ENCODE assay signal across 12 mouse cellular contexts in the genomic region with DNA sequence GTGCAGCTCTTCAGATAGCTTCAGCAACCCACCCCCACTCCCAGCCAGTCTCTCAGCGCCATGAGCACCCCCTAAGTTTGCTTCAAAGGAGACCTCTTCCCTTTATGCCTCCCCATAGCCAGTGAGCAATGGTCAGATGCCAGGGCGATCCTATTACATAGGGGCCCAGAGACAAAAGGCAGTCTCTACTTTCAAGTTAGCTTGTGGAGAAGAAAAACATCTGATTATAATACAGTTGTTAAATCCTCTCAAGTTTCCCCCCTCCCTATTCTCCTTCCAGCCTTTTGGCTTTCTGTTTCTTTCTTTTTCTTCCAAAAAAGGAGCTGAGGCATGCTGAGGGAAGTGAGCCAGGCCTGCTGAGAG.
DNase-seq lines count a peak whose midpoint lies in the region; ATAC-seq and TF ChIP-seq lines count a peak whose summit lies in the region.
"Had no signal": no experiment of that assay in that cellular context is flagged by ENCODE, and none has a peak within 500 bp of the region (broad histone marks: within the 10 kb centered on the region; RNA-seq: fewer than 3 reads in every experiment).

No protein-coding gene starts in this region.

- H3K9me3 ChIP-seq in intestine, embryonic 14.5 days (ENCODE audit: control insufficient read depth, low read length): no peaks in the 10 kb centered on the region
- no peaks in the 10 kb centered on the region for H3K9me3 ChIP-seq in intestine, postnatal 0 days (ENCODE audit: control insufficient read depth)
- no peaks in the 10 kb centered on the region for H3K9me3 ChIP-seq in megakaryocyte, embryonic 14.5 days
- H3K9me3 ChIP-seq in limb, embryonic 12.5 days: no peaks in the 10 kb centered on the region
- no peaks in the 10 kb centered on the region for H3K9me3 ChIP-seq in stomach, postnatal 0 days (ENCODE audit: control insufficient read depth, low read length)
- no peaks in the 10 kb centered on the region for H3K9me3 ChIP-seq in midbrain, embryonic 10.5 days (replicated peaks)
- H3K9me3 ChIP-seq: midbrain, embryonic 15.5 days had no signal

- H3K27ac ChIP-seq in intestine, embryonic 14.5 days (ENCODE audit: low read depth): peak overlapping the region; percentile 40; the same call in 1 of the 2 replicates
- no peak overlapping the region for H3K27ac ChIP-seq in intestine, postnatal 0 days (ENCODE audit: low read depth, low read length)
- H3K27ac ChIP-seq in limb, embryonic 12.5 days: peak overlapping the region; percentile 62; the same call in 1 of the 2 replicates
- H3K27ac ChIP-seq in stomach, postnatal 0 days (replicated peaks): peak overlapping the region; percentile 75
- no peak overlapping the region for H3K27ac ChIP-seq in midbrain, embryonic 10.5 days (replicated peaks)
- H3K27ac ChIP-seq: hindbrain, postnatal 0 days; midbrain, embryonic 15.5 days had no signal

- DNase-seq in intestine, embryonic 14.5 days (ENCODE audit: low spot score): no peak
- no peak for DNase-seq in stomach, postnatal 0 days (ENCODE audit: low spot score)
- DNase-seq in midbrain, embryonic 10.5 days (ENCODE audit: low spot score): no peak
- DNase-seq in embryo, embryonic 10.5 days (ENCODE audit: low spot score): no peak

- ATAC-seq in intestine, embryonic 14.5 days (replicated peaks; ENCODE audit: low FRiP score, low TSS enrichment, low read depth): no peak
- ATAC-seq in intestine, postnatal 0 days: no peak
- no peak for ATAC-seq in megakaryocyte, adult 5-6 weeks (ENCODE audit: poor library complexity, severe bottlenecking)
- no peak for ATAC-seq in limb, embryonic 12.5 days (ENCODE audit: insufficient number of reproducible peaks, insufficient read depth, low FRiP score, low TSS enrichment, low read depth)
- no peak for ATAC-seq in stomach, postnatal 0 days (ENCODE audit: low FRiP score, low TSS enrichment)

- no peaks in the 10 kb centered on the region for H3K36me3 ChIP-seq in intestine, embryonic 14.5 days (ENCODE audit: control insufficient read depth, insufficient read depth, low read length)
- no peaks in the 10 kb centered on the region for H3K36me3 ChIP-seq in intestine, postnatal 0 days (ENCODE audit: control insufficient read depth, insufficient read depth)
- H3K36me3 ChIP-seq in megakaryocyte, embryonic 14.5 days (replicated peaks; ENCODE audit: low read length): peaks cover 100% of the 10 kb centered on the region
- H3K36me3 ChIP-seq in limb, embryonic 12.5 days: no peaks in the 10 kb centered on the region
- H3K36me3 ChIP-seq in stomach, postnatal 0 days (ENCODE audit: control insufficient read depth, insufficient read depth, low read length): no peaks in the 10 kb centered on the region
- H3K36me3 ChIP-seq in midbrain, embryonic 10.5 days: no peaks in the 10 kb centered on the region
- H3K36me3 ChIP-seq: midbrain, embryonic 15.5 days had no signal

- no peak for TF ChIP-seq CTCF in intestine, postnatal 0 days (IDR thresholded peaks at IDR 0.05; ENCODE audit: low read depth)
- TF ChIP-seq CTCF in stomach, postnatal 0 days (IDR thresholded peaks at IDR 0.05; ENCODE audit: low read depth): no peak

- no peak overlapping the region for H3K4me3 ChIP-seq in intestine, embryonic 14.5 days (ENCODE audit: low read depth, low read length)
- no peak overlapping the region for H3K4me3 ChIP-seq in intestine, postnatal 0 days (ENCODE audit: low read depth, low read length)
- H3K4me3 ChIP-seq in megakaryocyte, embryonic 14.5 days (replicated peaks): peak overlapping the region; percentile 57
- no peak overlapping the region for H3K4me3 ChIP-seq in limb, embryonic 12.5 days (replicated peaks)
- no peak overlapping the region for H3K4me3 ChIP-seq in stomach, postnatal 0 days (ENCODE audit: low read depth, low read length)
- H3K4me3 ChIP-seq in midbrain, embryonic 10.5 days: no peak overlapping the region
- H3K4me3 ChIP-seq: erythroblast, embryonic 14.5 days; midbrain, embryonic 15.5 days had no signal

- H3K4me2 ChIP-seq in intestine, embryonic 14.5 days (ENCODE audit: low read length): no peak overlapping the region
- H3K4me2 ChIP-seq in intestine, postnatal 0 days (replicated peaks; ENCODE audit: low read depth): no peak overlapping the region
- no peak overlapping the region for H3K4me2 ChIP-seq in limb, embryonic 12.5 days
- 0 out of 2 replicates have a peak overlapping the region, but pooled peaks have one; percentile 0 for H3K4me2 ChIP-seq in stomach, postnatal 0 days (replicated peaks; ENCODE audit: low read depth)
- H3K4me2 ChIP-seq: heart, embryonic 11.5 days; midbrain, embryonic 15.5 days had no signal

- WGBS in intestine, embryonic 14.5 days: 46% methylated on average over 2 of the region's 2 CpGs
- 56% methylated on average over 2 of the region's 2 CpGs for WGBS in intestine, postnatal 0 days
- WGBS in limb, embryonic 12.5 days: 28% methylated on average over 2 of the region's 2 CpGs
- WGBS in stomach, postnatal 0 days: 36% methylated on average over 2 of the region's 2 CpGs
- 33% methylated on average over 2 of the region's 2 CpGs for whole genome bisulfite sequencing in midbrain, embryonic 10.5 days

- peaks cover 29% of the 10 kb centered on the region for H3K4me1 ChIP-seq in intestine, embryonic 14.5 days (replicated peaks; ENCODE audit: control insufficient read depth, insufficient read depth, low read length)
- H3K4me1 ChIP-seq in intestine, postnatal 0 days (replicated peaks; ENCODE audit: control insufficient read depth, insufficient read depth, low read length): peaks cover 17% of the 10 kb centered on the region; the same call in 1 of the 2 replicates
- H3K4me1 ChIP-seq in megakaryocyte, embryonic 14.5 days: peaks cover 100% of the 10 kb centered on the region
- peaks cover 65% of the 10 kb centered on the region for H3K4me1 ChIP-seq in limb, embryonic 12.5 days (replicated peaks)
- peaks cover 14% of the 10 kb centered on the region for H3K4me1 ChIP-seq in stomach, postnatal 0 days (replicated peaks; ENCODE audit: control insufficient read depth, insufficient read depth)
- peaks cover 19% of the 10 kb centered on the region for H3K4me1 ChIP-seq in midbrain, embryonic 10.5 days

- no peaks in the 10 kb centered on the region for H3K27me3 ChIP-seq in intestine, embryonic 14.5 days (replicated peaks; ENCODE audit: control insufficient read depth, insufficient read depth, low read length)
- no peaks in the 10 kb centered on the region for H3K27me3 ChIP-seq in intestine, postnatal 0 days (replicated peaks; ENCODE audit: control insufficient read depth, insufficient read depth, low read length)
- no peaks in the 10 kb centered on the region for H3K27me3 ChIP-seq in megakaryocyte, embryonic 14.5 days (replicated peaks)
- no peaks in the 10 kb centered on the region for H3K27me3 ChIP-seq in limb, embryonic 12.5 days
- no peaks in the 10 kb centered on the region for H3K27me3 ChIP-seq in stomach, postnatal 0 days (ENCODE audit: control insufficient read depth, insufficient read depth, low read length)
- peaks cover 5% of the 10 kb centered on the region; the same call in 1 of the 2 replicates for H3K27me3 ChIP-seq in midbrain, embryonic 10.5 days (ENCODE audit: low read depth, poor library complexity, severe bottlenecking)
- H3K27me3 ChIP-seq: midbrain, embryonic 15.5 days had no signal

- no peak for TF ChIP-seq EP300 in stomach, postnatal 0 days (optimal IDR thresholded peaks at IDR 0.05)

- no peak overlapping the region for H3K9ac ChIP-seq in intestine, embryonic 14.5 days (ENCODE audit: low read length)
- H3K9ac ChIP-seq in intestine, postnatal 0 days (ENCODE audit: low read depth, low read length): no peak overlapping the region
- H3K9ac ChIP-seq in limb, embryonic 12.5 days (replicated peaks): no peak overlapping the region
- H3K9ac ChIP-seq in stomach, postnatal 0 days (ENCODE audit: low read length): no peak overlapping the region
- H3K9ac ChIP-seq: midbrain, embryonic 15.5 days had no signal

Comparison
In these comparisons a context has a peak if more than half of its experiments do, and no peak if none do; other contexts are left out.
1. H3K27ac ChIP-seq: peak in intestine, embryonic 14.5 days (single experiment), limb, embryonic 12.5 days (single experiment) and stomach, postnatal 0 days (single experiment); none in intestine, postnatal 0 days (single experiment) and midbrain, embryonic 10.5 days (single experiment).